Mouse (Mus musculus): ENCODE measurements around the gene Tprgl. TPM values are rescaled to one million over a fixed set of nuclear protein-coding genes. Genes with fewer than 3 reads are reported as not detected.

Gene Tprgl
- polyA plus RNA-seq, 1 experiment from 2014 or later, result 223 TPM

GRCm38 (mm10) chr4:154146342-154146741 lies 14.1 kb downstream of the Tprgl start:
- ATAC-seq, result no peak
- Histone ChIP-seq H3K9me3 (replicated peaks; ENCODE audit: control insufficient read depth, low read length, poor library complexity, severe bottlenecking) (no peaks in the 10 kb centered on the region), H3K27ac (ENCODE audit: low read length) (no peak overlapping the region), H3K4me1 (ENCODE audit: control insufficient read depth, insufficient read depth, low read length) (peaks cover 14% of the 10 kb centered on the region), H3K4me2 (ENCODE audit: low read length) (no peak overlapping the region), H3K4me3 (ENCODE audit: low read depth, low read length) (no peak overlapping the region), H3K9ac (ENCODE audit: low read depth, low read length) (no peak overlapping the region), H3K27me3 (ENCODE audit: control insufficient read depth, insufficient read depth, low read depth, low read length) (no peaks in the 10 kb centered on the region), H3K36me3 (ENCODE audit: control insufficient read depth, insufficient read depth, low read length) (peaks cover 17% of the 10 kb centered on the region)
- 78% methylated on average over 10 of the region's 10 CpGs for WGBS

GRCm38 (mm10) chr4:154144712-154145111 lies 15.8 kb downstream of the Tprgl start:
- peaks cover 4% of the 10 kb centered on the region for H3K27me3 ChIP-seq (ENCODE audit: control insufficient read depth, insufficient read depth, low read depth, low read length)
- H3K4me2 ChIP-seq (ENCODE audit: low read length), result no peak overlapping the region
- H3K27ac ChIP-seq (ENCODE audit: low read length), result no peak overlapping the region

GRCm38 (mm10) chr4:154142211-154143040 lies 18.0 kb downstream of the Tprgl start, which contains the start of gene Wrap73:
Gene Wrap73, plus strand, starts transcription at chr4:154142372.
- Histone ChIP-seq H3K36me3 (ENCODE audit: control insufficient read depth, insufficient read depth, low read length) (0 out of 2 replicates have a peak, but pooled peaks cover 3% of the 10 kb centered on the region), H3K9me3 (replicated peaks; ENCODE audit: control insufficient read depth, low read length, poor library complexity, severe bottlenecking) (no peaks in the 10 kb centered on the region), H3K4me2 (ENCODE audit: low read length) (peak within 1 kb of the TSS; percentile 97), H3K27ac (ENCODE audit: low read length) (peak within 1 kb of the TSS; percentile 85), H3K9ac (ENCODE audit: low read depth, low read length) (peak within 1 kb of the TSS; percentile 84), H3K4me1 (ENCODE audit: control insufficient read depth, insufficient read depth, low read length) (peaks cover 29% of the 10 kb centered on the region), H3K4me3 (ENCODE audit: low read depth, low read length) (peak within 1 kb of the TSS; percentile 74), H3K27me3 (ENCODE audit: control insufficient read depth, insufficient read depth, low read depth, low read length) (peaks cover 21% of the 10 kb centered on the region)
- ATAC-seq, result peak; percentile 95
- WGBS, result 1% methylated on average over 43 of the region's 49 CpGs

More at GRCm38 (mm10) chr4:154144712-154145111, 15.8 kb downstream of the Tprgl start:
- Histone ChIP-seq H3K9me3 (replicated peaks; ENCODE audit: control insufficient read depth, low read length, poor library complexity, severe bottlenecking) (no peaks in the 10 kb centered on the region), H3K9ac (ENCODE audit: low read depth, low read length) (no peak overlapping the region), H3K4me1 (ENCODE audit: control insufficient read depth, insufficient read depth, low read length) (peaks cover 25% of the 10 kb centered on the region), H3K4me3 (ENCODE audit: low read depth, low read length) (no peak overlapping the region), H3K36me3 (ENCODE audit: control insufficient read depth, insufficient read depth, low read length) (peaks cover 10% of the 10 kb centered on the region; the same call in 1 of the 2 replicates)
- no peak for ATAC-seq
- 86% methylated on average over 3 of the region's 3 CpGs for WGBS

- Histone ChIP-seq H3K27me3 (ENCODE audit: control insufficient read depth, insufficient read depth, low read depth, low read length) (peaks cover 31% of the 10 kb centered on the region), H3K4me3 (ENCODE audit: low read depth, low read length) (no peak overlapping the region), H3K36me3 (ENCODE audit: control insufficient read depth, insufficient read depth, low read length) (0 out of 2 replicates have a peak, but pooled peaks cover 2% of the 10 kb centered on the region), H3K27ac (ENCODE audit: low read length) (no peak overlapping the region), H3K4me2 (ENCODE audit: low read length) (peak overlapping the region; percentile 36), H3K4me1 (ENCODE audit: control insufficient read depth, insufficient read depth, low read length) (peaks cover 29% of the 10 kb centered on the region), H3K9me3 (replicated peaks; ENCODE audit: control insufficient read depth, low read length, poor library complexity, severe bottlenecking) (no peaks in the 10 kb centered on the region), H3K9ac (ENCODE audit: low read depth, low read length) (no peak overlapping the region)
- ATAC-seq, result no peak
- WGBS, result 1% methylated on average over 42 of the region's 42 CpGs
These were observed 19.2 kb downstream of the Tprgl start for GRCm38 (mm10) chr4:154141009-154141867.

GRCm38 (mm10) chr4:154140213-154141008 lies 20.1 kb downstream of the Tprgl start:
- no peak for ATAC-seq
- Histone ChIP-seq H3K4me3 (ENCODE audit: low read depth, low read length) (peak overlapping the region; percentile 45), H3K9ac (ENCODE audit: low read depth, low read length) (peak overlapping the region; percentile 56), H3K36me3 (ENCODE audit: control insufficient read depth, insufficient read depth, low read length) (no peaks in the 10 kb centered on the region), H3K27me3 (ENCODE audit: control insufficient read depth, insufficient read depth, low read depth, low read length) (peaks cover 35% of the 10 kb centered on the region), H3K4me2 (ENCODE audit: low read length) (peak overlapping the region; percentile 68), H3K4me1 (ENCODE audit: control insufficient read depth, insufficient read depth, low read length) (peaks cover 29% of the 10 kb centered on the region), H3K27ac (ENCODE audit: low read length) (no peak overlapping the region), H3K9me3 (replicated peaks; ENCODE audit: control insufficient read depth, low read length, poor library complexity, severe bottlenecking) (no peaks in the 10 kb centered on the region)
- 2% methylated on average over 45 of the region's 46 CpGs for WGBS

GRCm38 (mm10) chr4:154140182-154140212 lies 20.5 kb downstream of the Tprgl start, which contains the start of gene Trp73:
Gene Trp73, minus strand, starts transcription at chr4:154140208.
- no peak for ATAC-seq
- Histone ChIP-seq H3K4me2 (ENCODE audit: low read length) (peak within 1 kb of the TSS; percentile 68), H3K27ac (ENCODE audit: low read length) (no peak within 1 kb of the TSS), H3K4me1 (ENCODE audit: control insufficient read depth, insufficient read depth, low read length) (peaks cover 29% of the 10 kb centered on the region), H3K36me3 (ENCODE audit: control insufficient read depth, insufficient read depth, low read length) (no peaks in the 10 kb centered on the region), H3K27me3 (ENCODE audit: control insufficient read depth, insufficient read depth, low read depth, low read length) (peaks cover 39% of the 10 kb centered on the region), H3K4me3 (ENCODE audit: low read depth, low read length) (peak within 1 kb of the TSS; percentile 45), H3K9me3 (replicated peaks; ENCODE audit: control insufficient read depth, low read length, poor library complexity, severe bottlenecking) (no peaks in the 10 kb centered on the region), H3K9ac (ENCODE audit: low read depth, low read length) (peak within 1 kb of the TSS; percentile 56)
- 4% methylated on average over 4 of the region's 4 CpGs for WGBS

GRCm38 (mm10) chr4:154139671-154140181 lies 20.7 kb downstream of the Tprgl start:
- peak overlapping the region; percentile 45 for H3K4me3 ChIP-seq (ENCODE audit: low read depth, low read length)
- WGBS, result under 1% methylated on average over 54 of the region's 59 CpGs
- H3K36me3 ChIP-seq (ENCODE audit: control insufficient read depth, insufficient read depth, low read length), result no peaks in the 10 kb centered on the region
- no peak for ATAC-seq
- H3K9me3 ChIP-seq (replicated peaks; ENCODE audit: control insufficient read depth, low read length, poor library complexity, severe bottlenecking), result no peaks in the 10 kb centered on the region
- H3K27ac ChIP-seq (ENCODE audit: low read length), result no peak overlapping the region
- peak overlapping the region; percentile 68 for H3K4me2 ChIP-seq (ENCODE audit: low read length)
- H3K9ac ChIP-seq (ENCODE audit: low read depth, low read length), result peak overlapping the region; percentile 56
- H3K4me1 ChIP-seq (ENCODE audit: control insufficient read depth, insufficient read depth, low read length), result peaks cover 29% of the 10 kb centered on the region
- H3K27me3 ChIP-seq (ENCODE audit: control insufficient read depth, insufficient read depth, low read depth, low read length), result peaks cover 42% of the 10 kb centered on the region

- Histone ChIP-seq H3K9me3 (replicated peaks; ENCODE audit: control insufficient read depth, low read length, poor library complexity, severe bottlenecking) (no peaks in the 10 kb centered on the region), H3K27me3 (ENCODE audit: control insufficient read depth, insufficient read depth, low read depth, low read length) (peaks cover 43% of the 10 kb centered on the region), H3K4me2 (ENCODE audit: low read length) (no peak overlapping the region), H3K4me1 (ENCODE audit: control insufficient read depth, insufficient read depth, low read length) (peaks cover 21% of the 10 kb centered on the region), H3K36me3 (ENCODE audit: control insufficient read depth, insufficient read depth, low read length) (no peaks in the 10 kb centered on the region), H3K9ac (ENCODE audit: low read depth, low read length) (no peak overlapping the region), H3K27ac (ENCODE audit: low read length) (no peak overlapping the region), H3K4me3 (ENCODE audit: low read depth, low read length) (no peak overlapping the region)
- ATAC-seq, result no peak
- WGBS, result 75% methylated on average over 5 of the region's 5 CpGs
These were observed 23.3 kb downstream of the Tprgl start for GRCm38 (mm10) chr4:154137139-154137538.

Data from midbrain, embryonic 16.5 days (tissue).